Mouse (Mus musculus): ENCODE measurements at regions not wholly inside any gene's neighbourhood (a gene's known extent, or its start where the extent isn't known, plus 50 kb on each side); places are given as distances from the start of the nearest gene placed in this dataset.

DNA sequence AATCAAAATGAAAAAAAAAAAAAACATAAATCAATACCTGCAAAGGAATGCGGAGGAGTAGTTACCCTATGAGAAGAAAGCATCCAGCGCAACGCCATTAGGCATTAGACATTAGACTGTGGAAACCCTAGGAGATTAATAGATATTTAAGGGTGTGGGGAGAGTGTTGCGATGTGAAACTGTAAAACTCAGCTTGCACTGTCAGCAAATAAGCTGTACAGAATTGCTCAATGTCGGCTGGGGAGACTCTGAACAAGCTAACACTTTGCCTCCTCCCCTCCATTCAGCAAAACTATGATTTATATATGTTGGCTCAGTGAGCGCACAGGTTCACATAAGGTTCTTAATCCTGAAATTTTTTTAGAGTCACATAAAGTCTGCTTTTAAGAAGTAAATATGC lies 451.0 kb upstream of the Gm11114 start:
- TF ChIP-seq POLR2A (IDR thresholded peaks at IDR 0.05; ENCODE audit: insufficient read depth, low read depth, low read length): no peak
- no peak for TF ChIP-seq CTCF (IDR thresholded peaks at IDR 0.05)
- TF ChIP-seq EP300 (IDR thresholded peaks at IDR 0.05; ENCODE audit: insufficient read depth, low read depth, low read length): no peak

All from heart, adult 2 months (tissue).